Mouse (Mus musculus) lung, embryonic 14.5 days (tissue): ENCODE results near the gene Cnih2. TPM values are rescaled to one million over a fixed set of nuclear protein-coding genes. Genes with fewer than 3 reads are reported as not detected.
A peak's percentile ranks its signal among the peaks of the same experiment; 100 is the strongest.

Experiments used
- ATAC-seq: fragments of 200-750 bp; cut with Nextera tagmentation; 2 replicates; pipeline ENCODE4 v1.8.0; 2017; ENCODE audit warnings: mild to moderate bottlenecking, moderate TSS enrichment, moderate library complexity; ENCODE audit not compliant: insufficient read depth
- DNase-seq: peaks from one replicate; pipeline ENCODE4 v3.0.0-alpha.2; 2015
- H3K27ac ChIP-seq: fragments of 300-500 bp; sonication (generic); 2 replicates; pipeline ENCODE4 v1.5.1; 2014; ENCODE audit warnings: low read depth, mild to moderate bottlenecking, moderate library complexity
- H3K27me3 ChIP-seq: fragments of 300-500 bp; sonication (generic); 2 replicates; pipeline ENCODE4 v1.6.1; 2014; ENCODE audit warnings: low read length, control low read depth; ENCODE audit not compliant: insufficient read depth
- H3K36me3 ChIP-seq: fragments of 300-500 bp; sonication (generic); 2 replicates; pipeline ENCODE4 v1.6.1; 2014; ENCODE audit warnings: control low read depth; ENCODE audit not compliant: insufficient read depth
- H3K4me1 ChIP-seq: fragments of 300-500 bp; sonication (generic); 2 replicates; pipeline ENCODE4 v1.6.1; 2014; ENCODE audit warnings: antibody characterized with exemption, control low read depth; ENCODE audit not compliant: insufficient read depth
- H3K4me2 ChIP-seq: fragments of 300-500 bp; sonication (generic); 2 replicates; pipeline ENCODE4 v1.6.1; 2014; ENCODE audit warnings: mild to moderate bottlenecking
- H3K4me3 ChIP-seq: fragments of 300-500 bp; sonication (generic); 2 replicates; pipeline ENCODE4 v1.5.1; 2014; ENCODE audit warnings: low read depth, low read length
- H3K9ac ChIP-seq: fragments of 300-500 bp; sonication (generic); 2 replicates; pipeline ENCODE4 v1.6.1; 2014
- H3K9me3 ChIP-seq: fragments of 300-500 bp; sonication (generic); 2 replicates; pipeline ENCODE4 v1.6.1; 2016; ENCODE audit warnings: low read depth, low read length, control low read depth
- CTCF ChIP-seq: IDR thresholded peaks from 2 replicates; pipeline ENCODE4 v1.5.1; 2016; ENCODE audit warnings: antibody characterized with exemption, low read depth
- WGBS: fragments of 180-500 bp; shearing (Covaris S2); extraction: QIAGEN DNeasy Blood & Tissue Kit; methylation state at CpG from one replicate; pipeline ENCODE4 v1.1.7; 2014; 5-methylcytosine and 5-hydroxymethylcytosine counted together
- polyA plus RNA-seq: library from polyadenylated mRNA; unstranded; fragments of >200 nt; fragmentation: Nextera tagmentation; extraction: Ambion mirVana; gene quantifications from 2 replicates; pipeline ENCODE4 v1.2.1, GENCODE M21; 2014

Gene Cnih2
- polyA plus RNA-seq, 1 experiment from 2014 or later: 14.8 TPM

- no peak for ATAC-seq
- peaks cover 5% of the 10 kb centered on the region; the same call in 1 of the 2 replicates for H3K4me1 ChIP-seq
- H3K9ac ChIP-seq: no peak overlapping the region
- no peak for DNase-seq
- 69% methylated on average over 18 of the region's 18 CpGs for WGBS
- no peak overlapping the region for H3K4me3 ChIP-seq
- H3K4me2 ChIP-seq: 0 out of 2 replicates have a peak overlapping the region, but pooled peaks have one; percentile 48
- no peak for TF ChIP-seq CTCF
- H3K27ac ChIP-seq: no peak overlapping the region
- no peaks in the 10 kb centered on the region for H3K27me3 ChIP-seq
- peaks cover 64% of the 10 kb centered on the region for H3K36me3 ChIP-seq
- H3K9me3 ChIP-seq: no peaks in the 10 kb centered on the region
Observed at GRCm38 (mm10) chr19:5107556-5108270, 9.4 kb upstream of the Cnih2 start.

- Histone ChIP-seq H3K9ac (peak within 1 kb of the TSS; percentile 87), H3K27ac (peak within 1 kb of the TSS; percentile 91), H3K4me2 (peak within 1 kb of the TSS; percentile 89), H3K27me3 (no peaks in the 10 kb centered on the region), H3K9me3 (no peaks in the 10 kb centered on the region), H3K4me3 (peak within 1 kb of the TSS; percentile 81), H3K4me1 (peaks cover 5% of the 10 kb centered on the region; the same call in 1 of the 2 replicates), H3K36me3 (peaks cover 64% of the 10 kb centered on the region)
- TF ChIP-seq CTCF: no peak
- ATAC-seq: peak; percentile 97
- under 1% methylated on average over 46 of the region's 46 CpGs for WGBS
- DNase-seq: peak; percentile 100
Observed at GRCm38 (mm10) chr19:5106731-5107191, 8.4 kb upstream of the Cnih2 start, which contains the start of gene Rab1b. Rab1b (minus strand) TSS chr19:5107072.

- Histone ChIP-seq H3K4me2 (peak overlapping the region; percentile 89), H3K27ac (peak overlapping the region; percentile 91; the same call in 1 of the 2 replicates), H3K27me3 (no peaks in the 10 kb centered on the region), H3K4me3 (peak overlapping the region; percentile 81), H3K9ac (peak overlapping the region; percentile 87), H3K9me3 (no peaks in the 10 kb centered on the region), H3K36me3 (peaks cover 64% of the 10 kb centered on the region), H3K4me1 (peaks cover 5% of the 10 kb centered on the region; the same call in 1 of the 2 replicates)
- DNase-seq (no peak), ATAC-seq (no peak)
- 4% methylated on average over 9 of the region's 9 CpGs for WGBS
- TF ChIP-seq CTCF: no peak
Observed at GRCm38 (mm10) chr19:5106074-5106473, 7.8 kb upstream of the Cnih2 start.

- Histone ChIP-seq H3K9me3 (no peaks in the 10 kb centered on the region), H3K27ac (no peak overlapping the region), H3K9ac (peak overlapping the region; percentile 76), H3K36me3 (peaks cover 42% of the 10 kb centered on the region), H3K27me3 (no peaks in the 10 kb centered on the region), H3K4me2 (peak overlapping the region; percentile 99), H3K4me3 (peak overlapping the region; percentile 56), H3K4me1 (peaks cover 2% of the 10 kb centered on the region; the same call in 1 of the 2 replicates)
- TF ChIP-seq CTCF: no peak
- DNase-seq (no peak), ATAC-seq (peak; percentile 10; the same call in 1 of the 2 replicates)
- WGBS: 3% methylated on average over 30 of the region's 31 CpGs
Observed at GRCm38 (mm10) chr19:5097521-5098362, 579 bp downstream of the Cnih2 start.

GRCm38 (mm10) chr19:5095887-5096474 lies 2.3 kb downstream of the Cnih2 start:
- H3K4me3 ChIP-seq: no peak overlapping the region
- 6% methylated on average over 9 of the region's 9 CpGs for WGBS
- H3K9ac ChIP-seq: no peak overlapping the region
- H3K36me3 ChIP-seq: peaks cover 40% of the 10 kb centered on the region
- H3K9me3 ChIP-seq: no peaks in the 10 kb centered on the region
- H3K4me2 ChIP-seq: no peak overlapping the region
- ATAC-seq (no peak), DNase-seq (no peak)
- no peak overlapping the region for H3K27ac ChIP-seq
- TF ChIP-seq CTCF: no peak
- no peaks in the 10 kb centered on the region for H3K27me3 ChIP-seq
- peaks cover 2% of the 10 kb centered on the region; the same call in 1 of the 2 replicates for H3K4me1 ChIP-seq

- no peak for TF ChIP-seq CTCF
- H3K27me3 ChIP-seq: no peaks in the 10 kb centered on the region
- H3K9me3 ChIP-seq: no peaks in the 10 kb centered on the region
- no peak overlapping the region for H3K27ac ChIP-seq
- no peak overlapping the region for H3K4me3 ChIP-seq
- no peak overlapping the region for H3K4me2 ChIP-seq
- peak; percentile 22 for ATAC-seq
- H3K36me3 ChIP-seq: peaks cover 39% of the 10 kb centered on the region
- no peak overlapping the region for H3K9ac ChIP-seq
- 40% methylated on average over 11 of the region's 11 CpGs for WGBS
- no peak for DNase-seq
- H3K4me1 ChIP-seq: peaks cover 2% of the 10 kb centered on the region; the same call in 1 of the 2 replicates
Observed at GRCm38 (mm10) chr19:5094746-5095417, 3.4 kb downstream of the Cnih2 start.
